Mouse (Mus musculus) cerebellum, adult 2 months (tissue): ENCODE measurements around the gene Maml3. TPM values are rescaled to one million over a fixed set of nuclear protein-coding genes. Genes with fewer than 3 reads are reported as not detected.

ENCODE experiments used
- DNase-seq, 2 experiments: peaks; one replicate each; pipeline ENCODE4 v3.0.0; 2021
- H3K27ac ChIP-seq: fragments of 200-500 bp; 2 replicates; pipeline ENCODE4 v1.5.1; 2012; ENCODE audit warnings: low read length, control low read depth, inconsistent platforms; ENCODE audit not compliant: insufficient read depth
- H3K27me3 ChIP-seq: fragments of 200-500 bp; 2 replicates; pipeline ENCODE4 v1.6.1; 2012; ENCODE audit warnings: inconsistent platforms, mild to moderate bottlenecking, low read length, moderate library complexity; ENCODE audit not compliant: control insufficient read depth, insufficient read depth
- H3K4me1 ChIP-seq: fragments of 200-500 bp; 2 replicates; pipeline ENCODE4 v1.6.1; 2011; ENCODE audit warnings: low read length; ENCODE audit not compliant: control insufficient read depth, insufficient read depth
- H3K4me3 ChIP-seq: fragments of 200-500 bp; replicated peaks from 2 replicates; pipeline ENCODE3; 2011; ENCODE audit warnings: mild to moderate bottlenecking, low read depth, low read length, control low read depth; ENCODE audit not compliant: insufficient read depth
- CTCF ChIP-seq: fragments of 200-500 bp; IDR thresholded peaks from 2 replicates; pipeline ENCODE4 v1.5.1; 2011; ENCODE audit warnings: low read depth, mild to moderate bottlenecking, control low read depth, low read length, moderate library complexity, borderline replicate concordance; ENCODE audit not compliant: insufficient read depth
- POLR2A ChIP-seq: fragments of 200-500 bp; IDR thresholded peaks from 2 replicates; pipeline ENCODE4 v1.6.1; 2011; ENCODE audit warnings: low read length, control low read depth, borderline replicate concordance; ENCODE audit not compliant: insufficient read depth
- WGBS: fragments of 180-500 bp; shearing (Covaris S2); methylation state at CpG from one replicate; pipeline ENCODE4 v1.1.7; 2018; 5-methylcytosine and 5-hydroxymethylcytosine counted together
- polyA plus RNA-seq: library from polyadenylated mRNA; depleted of rRNA; stranded (reverse); fragments of >200 nt; gene quantifications from 2 replicates; pipeline ENCODE4 v1.2.3, GENCODE M21; 2012

Maml3 gene
- polyA plus RNA-seq, 1 experiment, result 6.5 TPM

- Histone ChIP-seq H3K27ac (peak overlapping the region; percentile 92; the same call in 1 of the 2 replicates), H3K4me3 (no peak overlapping the region), H3K27me3 (no peaks in the 10 kb centered on the region), H3K4me1 (peaks cover 26% of the 10 kb centered on the region)
- TF ChIP-seq POLR2A (no peak), CTCF (no peak)
- 19% methylated on average over 3 of the region's 3 CpGs for WGBS
- DNase-seq, result peak in 1 of 2 experiments; percentile 60
Measured at GRCm38 (mm10) chr3:51727487-51727886, 377.4 kb downstream of the Maml3 start.

- peaks cover 26% of the 10 kb centered on the region for H3K4me1 ChIP-seq
- 94% methylated on average over 6 of the region's 6 CpGs for WGBS
- no peak overlapping the region for H3K4me3 ChIP-seq
- DNase-seq, result no peak
- H3K27ac ChIP-seq, result no peak overlapping the region
- H3K27me3 ChIP-seq, result no peaks in the 10 kb centered on the region
- TF ChIP-seq POLR2A, result no peak
- TF ChIP-seq CTCF, result no peak
Measured at GRCm38 (mm10) chr3:51726257-51726656, 378.6 kb downstream of the Maml3 start.

GRCm38 (mm10) chr3:51719982-51720381, 384.9 kb downstream of the Maml3 start:
- no peak for TF ChIP-seq CTCF
- TF ChIP-seq POLR2A, result no peak
- no peak for DNase-seq
- Histone ChIP-seq H3K4me1 (peaks cover 10% of the 10 kb centered on the region), H3K27ac (no peak overlapping the region), H3K4me3 (no peak overlapping the region), H3K27me3 (no peaks in the 10 kb centered on the region)
- 11% methylated on average over 1 of the region's 1 CpGs for WGBS

GRCm38 (mm10) chr3:51719373-51719772, 385.5 kb downstream of the Maml3 start:
- 80% methylated on average over 3 of the region's 3 CpGs for WGBS
- no peak for TF ChIP-seq CTCF
- TF ChIP-seq POLR2A, result no peak
- no peak for DNase-seq
- H3K27ac ChIP-seq, result no peak overlapping the region
- H3K4me3 ChIP-seq, result no peak overlapping the region
- no peaks in the 10 kb centered on the region for H3K27me3 ChIP-seq
- peaks cover 10% of the 10 kb centered on the region for H3K4me1 ChIP-seq

GRCm38 (mm10) chr3:51717909-51718308, 387.0 kb downstream of the Maml3 start:
- TF ChIP-seq POLR2A (no peak), CTCF (no peak)

GRCm38 (mm10) chr3:51717455-51717854, 387.4 kb downstream of the Maml3 start:
- no peak overlapping the region for H3K27ac ChIP-seq

More at GRCm38 (mm10) chr3:51717909-51718308, 387.0 kb downstream of the Maml3 start:
- H3K27ac ChIP-seq, result no peak overlapping the region
- no peaks in the 10 kb centered on the region for H3K27me3 ChIP-seq
- H3K4me3 ChIP-seq, result no peak overlapping the region
- 52% methylated on average over 4 of the region's 4 CpGs for WGBS
- no peak for DNase-seq
- peaks cover 10% of the 10 kb centered on the region for H3K4me1 ChIP-seq

GRCm38 (mm10) chr3:51714469-51714868, 390.4 kb downstream of the Maml3 start:
- Histone ChIP-seq H3K27me3 (no peaks in the 10 kb centered on the region), H3K4me1 (peaks cover 30% of the 10 kb centered on the region), H3K27ac (no peak overlapping the region), H3K4me3 (no peak overlapping the region)
- WGBS, result 90% methylated on average over 5 of the region's 5 CpGs
- DNase-seq, result no peak
- TF ChIP-seq CTCF (no peak), POLR2A (no peak)

More at GRCm38 (mm10) chr3:51717455-51717854, 387.4 kb downstream of the Maml3 start:
- Histone ChIP-seq H3K4me3 (no peak overlapping the region), H3K27me3 (no peaks in the 10 kb centered on the region), H3K4me1 (peaks cover 11% of the 10 kb centered on the region)
- TF ChIP-seq POLR2A (no peak), CTCF (no peak)
- WGBS, result 90% methylated on average over 3 of the region's 3 CpGs
- DNase-seq, result no peak

- no peak for DNase-seq
- no peaks in the 10 kb centered on the region for H3K27me3 ChIP-seq
- no peak overlapping the region for H3K4me3 ChIP-seq
- TF ChIP-seq CTCF, result no peak
- TF ChIP-seq POLR2A, result no peak
- no peak overlapping the region for H3K27ac ChIP-seq
- 62% methylated on average over 8 of the region's 8 CpGs for WGBS
- H3K4me1 ChIP-seq, result peaks cover 36% of the 10 kb centered on the region
Measured at GRCm38 (mm10) chr3:51713233-51713632, 391.6 kb downstream of the Maml3 start.
